24 mouse cellular contexts compared by ENCODE assay signal in the genomic region with DNA sequence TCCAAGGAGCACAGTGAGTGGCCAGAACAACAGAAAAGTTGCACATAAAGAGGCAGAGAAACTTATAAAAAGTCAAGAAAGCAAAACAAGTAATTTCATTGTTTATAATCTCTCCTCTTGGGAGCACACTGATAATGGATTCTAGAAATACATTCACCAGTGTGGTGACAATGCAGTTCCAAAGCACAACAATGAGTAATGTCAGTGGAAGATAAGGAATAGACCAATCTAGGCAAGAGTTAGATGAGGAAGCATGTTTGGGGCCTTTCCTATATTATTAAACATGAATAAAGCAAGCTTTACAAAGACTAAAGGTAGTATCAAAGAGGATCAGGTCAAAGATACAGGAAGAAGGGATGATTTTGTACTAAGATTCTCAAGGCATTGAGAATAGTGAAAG.
"Had no signal": no experiment of that assay in that cellular context is flagged by ENCODE, and none has a peak within 500 bp of the region (broad histone marks: within the 10 kb centered on the region; RNA-seq: fewer than 3 reads in every experiment).

No protein-coding gene starts in this region.

- H3K4me3 ChIP-seq: heart, adult 2 months; heart, embryonic 10.5 days; heart, embryonic 13.5 days; hindbrain, embryonic 10.5 days; hindbrain, embryonic 12.5 days; hindbrain, embryonic 13.5 days; hindbrain, embryonic 15.5 days; intestine, embryonic 15.5 days; kidney, embryonic 15.5 days; layer of hippocampus, adult 2 months; left cerebral cortex, adult 2 months had no signal

- H3K9ac ChIP-seq: heart, embryonic 13.5 days; hindbrain, embryonic 12.5 days; hindbrain, embryonic 13.5 days; hindbrain, embryonic 14.5 days; hindbrain, embryonic 15.5 days; intestine, embryonic 15.5 days; kidney, embryonic 15.5 days had no signal

- H3K4me1 ChIP-seq: heart, embryonic 10.5 days; hindbrain, embryonic 10.5 days; hindbrain, embryonic 12.5 days; hindbrain, embryonic 13.5 days; hindbrain, embryonic 15.5 days; intestine, embryonic 15.5 days; kidney, embryonic 15.5 days had no signal

- H3K27ac ChIP-seq: heart, adult 2 months; heart, embryonic 10.5 days; heart, embryonic 13.5 days; hindbrain, embryonic 10.5 days; hindbrain, embryonic 12.5 days; hindbrain, embryonic 13.5 days; hindbrain, embryonic 14.5 days; hindbrain, embryonic 15.5 days; hindbrain, postnatal 0 days; intestine, embryonic 15.5 days; kidney, embryonic 15.5 days; kidney, postnatal 0 days; layer of hippocampus, adult 2 months; left cerebral cortex, adult 2 months had no signal

- H3K9me3 ChIP-seq: heart, embryonic 10.5 days; heart, embryonic 13.5 days; hindbrain, embryonic 10.5 days; hindbrain, embryonic 12.5 days; hindbrain, embryonic 13.5 days; hindbrain, embryonic 15.5 days; intestine, embryonic 15.5 days; kidney, embryonic 15.5 days had no signal

- DNase-seq: heart, adult 2 months; heart, postnatal 10 days; heart, postnatal 14 days; heart, postnatal 4 days; kidney, adult 11 months; layer of hippocampus, adult 9-11 months; layer of hippocampus, postnatal 36 days had no signal

- ATAC-seq: hindbrain, embryonic 16.5 days; hindbrain, postnatal 0 days; inflammation-experienced regulatory T-cells, adult 6 months; intestine, embryonic 15.5 days; intestine, embryonic 16.5 days; intestine, postnatal 0 days had no signal

- H3K4me2 ChIP-seq: heart, embryonic 13.5 days; hindbrain, embryonic 12.5 days; hindbrain, embryonic 13.5 days; hindbrain, embryonic 14.5 days; hindbrain, embryonic 15.5 days; intestine, embryonic 15.5 days; kidney, embryonic 15.5 days had no signal

- H3K27me3 ChIP-seq: heart, embryonic 13.5 days; hindbrain, embryonic 12.5 days; hindbrain, embryonic 13.5 days; hindbrain, embryonic 15.5 days; intestine, embryonic 15.5 days; kidney, embryonic 15.5 days had no signal

- H3K36me3 ChIP-seq: heart, embryonic 10.5 days; heart, embryonic 13.5 days; hindbrain, embryonic 10.5 days; hindbrain, embryonic 12.5 days; hindbrain, embryonic 13.5 days; hindbrain, embryonic 15.5 days; intestine, embryonic 15.5 days; kidney, embryonic 15.5 days had no signal
